Mouse (Mus musculus) heart, postnatal 0 days (tissue): ENCODE data around the gene Tex26. TPM values are rescaled to one million over a fixed set of nuclear protein-coding genes. Genes with fewer than 3 reads are reported as not detected.

Experiments used
- ATAC-seq: fragments of 200-750 bp; cut with Nextera tagmentation; 2 replicates; pipeline ENCODE4 v1.8.0; 2017; ENCODE audit warnings: low read depth, moderate number of reproducible peaks, moderate library complexity; ENCODE audit not compliant: insufficient read depth
- DNase-seq: peaks from one replicate; pipeline ENCODE4 v3.0.0-alpha.2; 2016; ENCODE audit warnings: low spot score
- H3K27ac ChIP-seq: fragments of 300-500 bp; sonication (generic); 2 replicates; pipeline ENCODE4 v1.5.1; 2014; ENCODE audit warnings: low read depth, mild to moderate bottlenecking
- H3K27me3 ChIP-seq: fragments of 300-500 bp; sonication (generic); 2 replicates; pipeline ENCODE4 v1.6.1; 2014; ENCODE audit warnings: low read length, mixed read lengths; ENCODE audit not compliant: control insufficient read depth, insufficient read depth
- H3K36me3 ChIP-seq: fragments of 300-500 bp; sonication (generic); replicated peaks from 2 replicates; pipeline ENCODE4 v1.6.1; 2014; ENCODE audit warnings: low read length, mixed read lengths; ENCODE audit not compliant: control insufficient read depth, insufficient read depth
- H3K4me1 ChIP-seq: fragments of 300-500 bp; sonication (generic); 2 replicates; pipeline ENCODE4 v1.6.1; 2014; ENCODE audit warnings: antibody characterized with exemption; ENCODE audit not compliant: control insufficient read depth, insufficient read depth
- H3K4me2 ChIP-seq: fragments of 300-500 bp; sonication (generic); 2 replicates; pipeline ENCODE4 v1.6.1; 2014; ENCODE audit warnings: low read depth, mild to moderate bottlenecking, low read length, moderate library complexity
- H3K4me3 ChIP-seq: fragments of 300-500 bp; sonication (generic); 2 replicates; pipeline ENCODE4 v1.5.1; 2014; ENCODE audit warnings: low read depth, low read length
- H3K9ac ChIP-seq: fragments of 300-500 bp; sonication (generic); replicated peaks from 2 replicates; pipeline ENCODE4 v1.6.1; 2014; ENCODE audit warnings: low read depth, low read length, mixed read lengths
- H3K9me3 ChIP-seq: fragments of 300-500 bp; sonication (generic); replicated peaks from 2 replicates; pipeline ENCODE4 v1.6.1; 2016; ENCODE audit warnings: low read length; ENCODE audit not compliant: control insufficient read depth
- CTCF ChIP-seq: IDR thresholded peaks from 2 replicates; pipeline ENCODE4 v1.5.1; 2016; ENCODE audit warnings: antibody characterized with exemption, control low read depth, low read depth
- EP300 ChIP-seq: IDR thresholded peaks from 2 replicates; pipeline ENCODE4 v1.6.1; 2016; ENCODE audit warnings: antibody characterized with exemption, low read depth
- WGBS: fragments of 180-500 bp; shearing (Covaris S2); extraction: QIAGEN DNeasy Blood & Tissue Kit; methylation state at CpG from one replicate; pipeline ENCODE4 v1.1.7; 2014; 5-methylcytosine and 5-hydroxymethylcytosine counted together
- polyA plus RNA-seq: library from polyadenylated mRNA; unstranded; fragments of >200 nt; fragmentation: Nextera tagmentation; extraction: Ambion mirVana; gene quantifications from 2 replicates; pipeline ENCODE4 v1.2.1, GENCODE M21; 2015
- total RNA-seq: library from RNA; depleted of rRNA; stranded (reverse); fragments of >200 nt; gene quantifications from 2 replicates; pipeline ENCODE4 v1.2.3, GENCODE M21; 2014; ENCODE audit warnings: low replicate concordance

Gene Tex26
- total and polyA plus RNA-seq, 2 experiments from 2014 or later, result 0.08 TPM; not detected in 1

GRCm38 (mm10) chr5:149474701-149475468 lies 35.4 kb downstream of the Tex26 start:
- Histone ChIP-seq H3K36me3 (no peaks in the 10 kb centered on the region), H3K4me3 (no peak overlapping the region), H3K9ac (no peak overlapping the region), H3K4me2 (no peak overlapping the region), H3K27me3 (no peaks in the 10 kb centered on the region), H3K27ac (no peak overlapping the region), H3K4me1 (no peaks in the 10 kb centered on the region), H3K9me3 (0 out of 2 replicates have a peak, but pooled peaks cover 7% of the 10 kb centered on the region)
- no peak for TF ChIP-seq EP300
- TF ChIP-seq CTCF, result no peak
- WGBS, result 84% methylated on average over 16 of the region's 16 CpGs
- ATAC-seq (no peak), DNase-seq (no peak)

GRCm38 (mm10) chr5:149481920-149482319 lies 42.5 kb downstream of the Tex26 start:
- Histone ChIP-seq H3K4me3 (no peak overlapping the region), H3K4me1 (no peaks in the 10 kb centered on the region), H3K27ac (no peak overlapping the region), H3K4me2 (no peak overlapping the region), H3K36me3 (no peaks in the 10 kb centered on the region), H3K9ac (no peak overlapping the region), H3K9me3 (no peaks in the 10 kb centered on the region), H3K27me3 (no peaks in the 10 kb centered on the region)
- ATAC-seq (no peak), DNase-seq (no peak)
- TF ChIP-seq EP300, result no peak
- TF ChIP-seq CTCF, result no peak
- 90% methylated on average over 7 of the region's 7 CpGs for WGBS

GRCm38 (mm10) chr5:149483321-149484052 lies 44.0 kb downstream of the Tex26 start:
- H3K9ac ChIP-seq, result no peak overlapping the region
- no peak for DNase-seq
- no peaks in the 10 kb centered on the region for H3K4me1 ChIP-seq
- ATAC-seq, result no peak
- no peaks in the 10 kb centered on the region for H3K27me3 ChIP-seq
- no peak overlapping the region for H3K4me2 ChIP-seq
- WGBS, result 60% methylated on average over 12 of the region's 12 CpGs
- H3K4me3 ChIP-seq, result no peak overlapping the region
- H3K27ac ChIP-seq, result no peak overlapping the region
- H3K9me3 ChIP-seq, result no peaks in the 10 kb centered on the region
- no peaks in the 10 kb centered on the region for H3K36me3 ChIP-seq
- no peak for TF ChIP-seq CTCF
- no peak for TF ChIP-seq EP300

- H3K4me3 ChIP-seq, result no peak overlapping the region
- H3K9ac ChIP-seq, result no peak overlapping the region
- no peak for TF ChIP-seq EP300
- no peaks in the 10 kb centered on the region for H3K9me3 ChIP-seq
- ATAC-seq (no peak), DNase-seq (no peak)
- H3K4me1 ChIP-seq, result no peaks in the 10 kb centered on the region
- WGBS, result 56% methylated on average over 12 of the region's 12 CpGs
- no peak overlapping the region for H3K27ac ChIP-seq
- no peaks in the 10 kb centered on the region for H3K27me3 ChIP-seq
- no peak overlapping the region for H3K4me2 ChIP-seq
- no peaks in the 10 kb centered on the region for H3K36me3 ChIP-seq
These were observed 44.8 kb downstream of the Tex26 start for GRCm38 (mm10) chr5:149484270-149484669.

GRCm38 (mm10) chr5:149485447-149485846 lies 46.0 kb downstream of the Tex26 start:
- Histone ChIP-seq H3K4me2 (no peak overlapping the region), H3K36me3 (no peaks in the 10 kb centered on the region), H3K9ac (no peak overlapping the region), H3K27me3 (no peaks in the 10 kb centered on the region), H3K4me1 (no peaks in the 10 kb centered on the region), H3K4me3 (no peak overlapping the region), H3K9me3 (no peaks in the 10 kb centered on the region), H3K27ac (no peak overlapping the region)
- ATAC-seq, result no peak
- no peak for DNase-seq
- TF ChIP-seq EP300 (no peak), CTCF (no peak)
- WGBS, result 86% methylated on average over 6 of the region's 6 CpGs
